Mouse (Mus musculus): Measurements from ENCODE around the gene Telo2.
A peak's percentile ranks its signal among the peaks of the same experiment; 100 is the strongest.
"Not testable (repeated sequence)": the region's sequence is repeated elsewhere in the genome, so short reads cannot be mapped to it uniquely, and the experiment has no call there.

Gene Telo2

GRCm38 (mm10) chr17:25115664-25116432 lies at the start of gene Telo2:
Gene Telo2 (minus strand): TSS chr17:25115967.
- DNase-seq: peak; percentile 93 to 96

DNA sequence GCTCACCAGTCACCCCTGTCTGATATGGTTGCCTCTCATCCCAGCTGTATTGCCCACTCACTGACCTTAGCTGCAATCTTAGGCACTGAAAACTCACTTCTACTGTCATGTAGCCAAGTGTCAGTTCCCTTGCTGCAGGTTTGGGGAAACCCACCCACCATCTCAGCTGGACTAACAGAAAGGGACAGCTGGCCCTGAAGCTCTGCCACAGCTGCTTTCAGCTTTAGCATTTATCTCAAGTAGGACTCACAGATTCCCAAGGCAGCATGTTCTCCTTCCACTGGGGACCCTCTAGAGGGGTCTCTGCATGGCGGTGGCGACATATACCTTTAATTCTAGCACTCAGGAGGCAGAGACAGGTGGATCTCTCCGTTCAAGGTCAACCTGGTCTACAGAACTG lies 49.0 kb upstream of the Telo2 start:
- no peak for DNase-seq

DNA sequence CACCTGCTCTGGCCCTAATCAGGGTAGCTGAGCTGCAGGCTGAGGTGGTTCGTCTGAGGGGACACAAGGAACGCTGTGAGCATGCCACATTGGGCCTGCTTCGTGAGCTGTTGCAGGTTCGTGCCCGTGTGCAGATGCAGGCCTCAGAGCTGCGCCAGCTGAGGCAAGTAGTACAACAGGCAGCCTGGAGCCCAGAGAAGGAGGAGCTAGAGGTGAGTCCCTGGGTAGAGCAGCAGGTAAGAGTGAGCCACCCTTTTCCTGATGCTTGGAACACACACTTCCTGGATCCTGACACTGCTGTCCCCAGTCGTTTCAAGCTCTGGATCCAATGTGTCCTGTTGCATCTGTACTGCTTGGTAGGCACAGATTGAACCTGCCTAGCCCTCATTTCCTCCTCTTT lies 47.6 kb upstream of the Telo2 start:
- no peak for DNase-seq

GRCm38 (mm10) chr17:25162161-25162560 lies 46.4 kb upstream of the Telo2 start, which contains the start of gene Ccdc154:
Gene Ccdc154 (plus strand): TSS chr17:25162461.
- DNase-seq: no peak

DNA sequence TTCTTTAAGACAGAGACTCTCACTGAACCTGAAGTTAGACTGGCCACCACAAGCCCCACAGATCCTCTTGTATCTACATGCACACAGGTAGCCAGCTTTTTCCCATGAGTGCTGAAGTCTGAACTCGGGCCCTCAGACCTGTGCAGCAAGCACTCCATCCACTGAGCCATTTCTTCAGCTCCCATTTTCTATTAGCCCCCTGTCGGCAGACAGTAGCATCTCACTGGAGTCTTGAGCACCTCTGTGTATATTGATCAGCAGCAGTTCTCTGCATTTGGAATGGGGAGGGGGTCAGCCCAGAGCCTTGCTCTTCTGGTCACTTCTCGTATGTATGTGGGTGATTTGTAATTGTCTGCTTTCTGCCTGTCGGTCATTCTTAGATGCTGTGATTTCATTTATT lies 24.2 kb upstream of the Telo2 start:
- no peak for DNase-seq

DNA sequence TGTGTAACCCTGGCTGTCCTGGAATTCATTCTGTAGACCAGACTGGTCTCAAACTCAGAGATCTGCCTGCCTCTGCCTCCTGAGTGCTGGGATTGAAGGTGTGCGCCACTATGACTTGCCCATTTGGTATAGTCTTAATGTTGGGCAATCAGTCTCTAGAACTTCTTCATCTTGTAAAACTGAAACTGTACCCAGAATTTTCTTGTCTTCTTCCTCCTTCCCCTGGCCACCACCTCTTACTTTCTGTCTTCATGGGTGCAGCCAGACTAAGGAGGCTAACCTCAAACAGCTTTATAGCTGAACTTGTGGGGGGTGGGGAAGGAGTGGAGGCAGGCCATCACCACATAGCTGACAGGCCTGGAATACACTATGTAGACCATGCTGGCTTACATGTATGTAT lies 23.0 kb upstream of the Telo2 start:
- DNase-seq: no peak

GRCm38 (mm10) chr17:25135622-25136021 lies 19.9 kb upstream of the Telo2 start:
- no peak for DNase-seq

DNA sequence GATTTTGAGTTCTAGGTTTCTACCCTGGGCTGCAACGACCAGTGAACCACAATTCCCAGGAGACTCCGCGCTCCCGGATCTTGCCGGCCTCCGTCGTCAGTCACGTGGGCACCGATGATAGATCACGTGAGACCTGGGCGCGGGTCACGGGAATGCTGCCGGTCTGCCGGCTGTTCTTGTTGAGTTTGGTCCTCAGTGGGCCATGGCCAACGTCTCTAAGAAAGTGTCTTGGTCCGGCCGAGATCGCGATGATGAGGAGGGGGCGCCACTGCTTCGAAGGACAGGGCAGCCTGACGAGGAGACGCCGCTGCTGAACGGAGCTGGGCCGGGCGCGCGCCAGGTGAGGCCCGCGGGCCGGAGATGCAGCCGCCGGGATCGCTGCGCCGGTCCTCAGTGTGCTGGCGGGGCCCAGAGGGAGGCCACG lies 17.5 kb upstream of the Telo2 start, which contains the start of gene Clcn7:
Clcn7 (plus strand) TSS at position 117 of the 424 bp plus-strand sequence.
- peak; percentile 94 for DNase-seq

GRCm38 (mm10) chr17:25130060-25130459 lies 14.3 kb upstream of the Telo2 start:
- no peak for DNase-seq

- no peak for DNase-seq
These were observed 11.9 kb upstream of the Telo2 start for GRCm38 (mm10) chr17:25127681-25128080.

- DNase-seq: no peak
These were observed 11.3 kb upstream of the Telo2 start for GRCm38 (mm10) chr17:25127079-25127478.

DNA sequence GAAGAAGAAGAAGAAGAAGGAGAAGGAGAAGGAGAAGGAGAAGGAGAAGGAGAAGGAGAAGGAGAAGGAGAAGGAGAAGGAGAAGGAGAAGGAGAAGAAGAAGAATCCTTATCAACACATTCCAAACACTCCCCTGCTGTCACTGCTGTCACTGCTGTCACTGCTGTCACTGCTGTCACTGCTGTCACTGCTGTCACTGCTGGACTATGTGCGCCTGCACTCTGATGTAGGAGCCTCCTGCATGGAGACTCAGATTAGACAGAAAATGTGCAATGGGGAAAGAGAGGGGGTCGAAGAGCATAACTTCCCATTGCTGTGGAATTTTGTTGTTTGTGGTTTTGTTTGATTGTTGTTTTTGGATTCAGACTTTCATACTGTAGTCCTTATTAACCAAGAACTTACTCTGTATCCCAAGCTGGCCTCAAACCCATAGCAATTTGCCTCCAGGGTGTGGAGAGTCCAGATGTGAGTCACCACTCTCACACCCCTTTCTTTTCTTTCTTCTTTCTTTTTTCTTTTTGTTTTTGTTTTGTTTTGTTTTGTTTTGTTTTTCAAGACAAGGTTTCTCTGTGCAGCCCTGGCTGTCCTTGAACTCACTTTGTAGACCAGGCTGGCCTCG lies 9.8 kb upstream of the Telo2 start:
- DNase-seq: not testable (repeated sequence)

DNA sequence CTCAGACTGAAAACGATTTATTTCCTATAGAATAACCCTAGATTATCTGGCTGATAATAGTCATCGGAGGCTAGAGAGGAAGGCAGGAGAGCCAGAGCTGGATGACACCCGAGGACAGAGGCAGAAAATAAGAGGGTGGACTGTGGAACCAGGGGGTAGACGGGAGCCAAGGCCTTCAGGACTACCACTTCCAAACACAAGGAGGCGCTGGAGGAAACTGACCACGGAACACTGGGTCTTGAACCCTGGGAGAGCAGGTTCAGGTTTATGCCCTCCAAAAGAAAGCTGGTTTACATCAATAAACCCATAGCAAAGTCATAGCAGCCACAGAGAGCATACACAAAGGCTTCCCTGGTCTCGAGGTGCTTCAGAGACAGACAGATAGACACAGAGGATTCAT lies 8.2 kb upstream of the Telo2 start:
- no peak for DNase-seq

DNA sequence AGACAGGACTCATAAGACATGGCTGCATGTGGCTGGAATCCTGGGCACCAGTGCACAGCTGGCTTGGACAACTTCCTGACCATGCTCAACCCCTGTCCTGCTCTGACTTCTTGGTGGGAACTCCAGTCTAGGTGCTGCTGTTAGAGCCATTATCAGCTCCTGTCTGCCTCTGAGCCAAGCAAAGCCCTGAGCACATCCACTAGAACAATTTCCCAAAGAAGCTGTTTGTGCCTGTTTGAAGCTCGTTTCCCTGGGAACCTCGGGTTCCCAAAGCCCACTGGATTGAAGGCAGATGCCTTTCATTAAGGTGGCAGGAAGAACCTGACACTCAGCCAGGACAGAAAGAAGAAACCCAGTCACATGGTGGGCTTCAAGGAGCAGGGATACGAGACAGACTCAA lies 4.6 kb upstream of the Telo2 start, which contains the start of gene Ptx4:
Ptx4 (plus strand) TSS at position 355 of the 400 bp plus-strand sequence.
- DNase-seq: no peak

DNA sequence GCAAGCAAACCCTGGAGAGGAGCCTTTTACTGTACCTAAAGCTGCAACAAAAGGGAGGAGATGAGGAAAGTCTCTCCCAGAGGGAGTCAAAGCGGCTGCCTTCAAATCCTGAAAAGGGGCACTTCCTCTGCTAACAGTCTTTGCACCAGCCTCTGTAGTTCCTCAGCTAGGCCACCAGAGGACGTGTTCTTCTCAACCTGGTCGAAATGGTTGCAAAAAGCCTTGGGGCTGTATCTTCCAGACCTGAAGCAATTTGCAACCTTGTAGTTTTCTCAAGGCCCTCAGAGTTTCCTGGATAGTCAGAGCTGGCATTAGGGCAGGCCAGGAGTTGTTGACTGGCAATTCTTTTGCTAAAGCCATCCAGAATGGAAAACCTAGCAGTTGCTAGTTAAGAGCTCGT lies 1.5 kb upstream of the Telo2 start:
- DNase-seq: no peak

DNA sequence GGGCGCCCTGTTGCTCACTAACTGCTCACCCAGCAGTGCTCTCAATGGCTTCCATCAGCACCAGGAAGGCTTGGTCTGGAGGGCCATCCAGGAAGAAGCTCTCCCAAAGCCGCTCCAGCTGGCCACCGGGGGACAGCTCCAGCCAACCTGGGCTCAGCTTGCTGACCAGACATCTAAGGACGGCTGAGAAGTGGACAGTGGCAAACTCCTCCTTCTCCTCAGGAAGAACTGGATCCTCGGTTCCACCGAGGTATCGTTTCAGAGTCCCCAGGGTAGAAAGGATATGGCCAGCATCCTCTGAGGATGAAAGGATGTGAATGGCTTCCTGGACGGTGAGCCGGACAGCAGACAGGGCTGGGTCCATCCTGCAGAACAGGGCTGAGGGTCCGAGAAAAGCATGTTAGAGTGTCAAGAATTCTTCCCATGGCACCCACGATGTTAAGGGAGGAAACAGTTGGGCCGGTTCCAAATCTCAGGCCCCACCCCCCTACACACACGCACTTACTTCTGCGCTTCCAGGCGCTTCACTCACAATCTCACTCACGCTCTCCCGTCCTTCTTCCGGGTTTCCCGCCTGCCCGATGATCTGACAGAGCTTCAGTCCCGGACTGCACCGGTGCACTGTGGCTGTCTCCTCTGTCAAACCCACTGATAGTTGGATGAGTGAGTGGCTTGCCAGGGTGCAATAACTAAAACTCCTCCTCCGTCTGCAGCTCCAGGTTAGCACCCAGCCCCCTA lies 690 bp downstream of the Telo2 start:
- DNase-seq: no peak

DNA sequence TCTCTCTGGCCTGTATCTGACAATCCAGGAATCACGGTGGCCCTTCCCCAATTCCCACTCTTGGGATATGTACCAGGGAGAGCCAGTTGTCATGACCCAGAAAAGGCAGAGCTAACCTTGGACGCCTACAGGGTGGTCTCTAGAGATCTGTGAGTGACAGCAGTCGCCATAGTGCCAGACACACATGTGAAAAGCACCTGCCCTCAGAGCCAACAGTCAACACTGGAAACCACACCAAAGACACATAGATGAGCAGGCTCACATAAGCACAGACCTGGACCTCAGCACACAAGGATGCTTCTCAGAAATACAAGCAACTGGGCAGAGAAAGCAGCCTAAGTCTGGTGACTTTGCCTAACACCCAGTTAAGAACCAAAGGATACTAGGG lies 3.4 kb downstream of the Telo2 start:
- no peak for DNase-seq

DNA sequence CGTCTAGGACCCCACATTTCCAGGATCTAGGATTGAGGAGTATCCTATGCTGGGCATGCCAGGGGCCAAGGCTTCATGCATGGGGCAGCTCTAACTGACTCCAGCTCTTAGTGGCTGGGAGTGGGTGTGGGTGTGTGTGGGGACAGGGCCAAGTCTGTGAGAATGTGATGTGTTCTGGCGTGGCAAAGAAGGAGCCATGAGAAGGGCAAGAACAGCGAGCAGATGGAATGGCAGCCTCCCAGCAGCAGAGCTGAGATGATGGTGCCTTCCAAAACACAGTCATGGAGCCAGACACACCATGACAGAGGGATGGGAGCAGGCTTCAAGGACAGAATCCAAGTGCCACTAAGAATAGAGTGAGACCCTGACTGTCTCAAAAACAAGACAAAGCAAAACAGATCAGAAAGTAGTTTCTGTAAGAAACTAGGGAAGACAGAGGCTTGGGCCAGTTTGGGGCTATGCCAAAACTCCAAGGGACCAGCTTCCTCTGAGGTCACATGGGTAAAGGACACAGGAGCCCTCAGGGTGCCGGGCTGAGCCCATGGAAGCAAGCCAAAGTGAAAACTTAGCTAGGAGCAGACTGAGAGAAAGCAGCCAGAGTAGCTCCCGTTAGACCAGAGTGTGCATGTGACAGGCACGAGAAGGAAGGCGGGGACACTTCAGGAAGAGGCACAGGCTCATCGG lies 3.9 kb downstream of the Telo2 start:
- peak in 1 of 2 experiments; percentile 19 for DNase-seq

DNA sequence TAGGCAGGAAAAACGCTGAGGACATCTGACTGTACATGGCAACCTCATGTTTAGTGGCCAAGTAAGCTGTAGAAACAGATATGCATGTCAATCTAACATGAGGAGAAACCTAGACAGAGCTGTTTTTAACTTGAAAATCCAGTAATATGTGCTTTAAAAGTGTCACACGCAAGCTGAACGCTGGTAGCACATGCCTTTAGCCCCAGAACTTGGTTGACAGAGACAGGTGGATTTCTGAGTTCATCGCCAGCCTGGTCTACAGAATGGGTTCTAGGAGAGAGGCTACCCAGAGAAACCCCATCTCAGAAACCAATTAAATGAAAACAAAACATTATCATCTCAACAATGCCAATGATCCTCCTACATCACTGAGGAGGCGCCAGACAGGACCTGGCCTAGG lies 4.5 kb downstream of the Telo2 start:
- DNase-seq: no peak

- no peak for DNase-seq
These were observed 5.2 kb downstream of the Telo2 start for GRCm38 (mm10) chr17:25110590-25110989.

- peak in 1 of 2 experiments; percentile 36 for DNase-seq
These were observed 6.2 kb downstream of the Telo2 start for GRCm38 (mm10) chr17:25109578-25109977.

- no peak for DNase-seq
These were observed 8.0 kb downstream of the Telo2 start for GRCm38 (mm10) chr17:25107786-25108185.

GRCm38 (mm10) chr17:25101338-25101737 lies 14.4 kb downstream of the Telo2 start:
- no peak for DNase-seq
